ENCODE assay signal across 26 mouse cellular contexts in genomic region chr8:10869866-10870265, GRCm38 (mm10).
DNase-seq lines count a peak whose midpoint lies in the region; ATAC-seq and TF ChIP-seq lines count a peak whose summit lies in the region.
"Had no signal": no experiment of that assay in that cellular context is flagged by ENCODE, and none has a peak within 500 bp of the region (broad histone marks: within the 10 kb centered on the region; RNA-seq: fewer than 3 reads in every experiment).

No protein-coding gene starts in this region.

- WGBS in forebrain, postnatal 0 days: 66% methylated on average over 10 of the region's 10 CpGs
- WGBS in forebrain, embryonic 10.5 days: 91% methylated on average over 10 of the region's 10 CpGs

- H3K4me2 ChIP-seq in forebrain, postnatal 0 days (ENCODE audit: low read depth): no peak overlapping the region
- H3K4me2 ChIP-seq: embryonic facial prominence, embryonic 13.5 days; heart, embryonic 11.5 days; hindbrain, embryonic 12.5 days had no signal

- H3K27me3 ChIP-seq in forebrain, postnatal 0 days (ENCODE audit: insufficient read depth, low read length): no peaks in the 10 kb centered on the region
- 0 out of 2 replicates have a peak, but pooled peaks cover 8% of the 10 kb centered on the region for H3K27me3 ChIP-seq in forebrain, embryonic 10.5 days (ENCODE audit: poor library complexity, severe bottlenecking)
- H3K27me3 ChIP-seq: embryonic facial prominence, embryonic 13.5 days; hindbrain, embryonic 12.5 days had no signal

- H3K36me3 ChIP-seq in forebrain, postnatal 0 days (ENCODE audit: insufficient read depth): no peaks in the 10 kb centered on the region
- H3K36me3 ChIP-seq in forebrain, embryonic 10.5 days (replicated peaks): no peaks in the 10 kb centered on the region
- H3K36me3 ChIP-seq: embryonic facial prominence, embryonic 10.5 days; embryonic facial prominence, embryonic 13.5 days; hindbrain, embryonic 12.5 days had no signal

- no peaks in the 10 kb centered on the region for H3K9me3 ChIP-seq in forebrain, postnatal 0 days (ENCODE audit: low read length)
- H3K9me3 ChIP-seq in forebrain, embryonic 10.5 days: no peaks in the 10 kb centered on the region
- H3K9me3 ChIP-seq: embryonic facial prominence, embryonic 10.5 days; embryonic facial prominence, embryonic 13.5 days; hindbrain, embryonic 12.5 days had no signal

- H3K27ac ChIP-seq in forebrain, postnatal 0 days (ENCODE audit: low read depth, low read length): peak overlapping the region; percentile 37; the same call in 1 of the 2 replicates
- no peak overlapping the region for H3K27ac ChIP-seq in forebrain, embryonic 10.5 days
- peak overlapping the region; percentile 68 for H3K27ac ChIP-seq in layer of hippocampus, adult 2 months
- H3K27ac ChIP-seq: embryonic facial prominence, embryonic 10.5 days; embryonic facial prominence, embryonic 13.5 days; gastrocnemius, adult 2 months; hindbrain, embryonic 12.5 days had no signal

- no peak for TF ChIP-seq CTCF in forebrain, postnatal 0 days (IDR thresholded peaks at IDR 0.05; ENCODE audit: low read depth)
- TF ChIP-seq CTCF in layer of hippocampus, adult 2 months (conservative IDR thresholded peaks at IDR 0.05): no peak

- peak; percentile 46 for ATAC-seq in forebrain, postnatal 0 days
- ATAC-seq: CD4-positive, CD25-positive, alpha-beta regulatory T cell, adult 4 months; hindbrain, embryonic 16.5 days; inflammation-experienced regulatory T-cells, adult 6 months had no signal

- peaks cover 26% of the 10 kb centered on the region; the same call in 1 of the 2 replicates for H3K4me1 ChIP-seq in forebrain, postnatal 0 days (ENCODE audit: insufficient read depth)
- peaks cover 32% of the 10 kb centered on the region for H3K4me1 ChIP-seq in forebrain, embryonic 10.5 days

- no peak overlapping the region for H3K4me3 ChIP-seq in forebrain, postnatal 0 days (ENCODE audit: low read depth, low read length)
- H3K4me3 ChIP-seq in forebrain, embryonic 10.5 days: no peak overlapping the region
- H3K4me3 ChIP-seq in layer of hippocampus, adult 2 months: no peak overlapping the region
- H3K4me3 ChIP-seq: embryonic facial prominence, embryonic 10.5 days; embryonic facial prominence, embryonic 13.5 days; erythroblast, embryonic 14.5 days; gastrocnemius, adult 2 months; hindbrain, embryonic 12.5 days had no signal

- peak; percentile 39 for DNase-seq in forebrain, postnatal 0 days
- DNase-seq in forebrain, embryonic 10.5 days (ENCODE audit: extremely low spot score, low spot score): no peak
- peak in 1 of 2 experiments; percentile 30 for DNase-seq in layer of hippocampus, adult 2 months (ENCODE audit: low spot score in 2 of 2)
- no peak for DNase-seq in layer of hippocampus, adult 9-10 months (ENCODE audit: low spot score)
- DNase-seq in right cerebral cortex, adult 18-20 months: peak; percentile 17
- no peak for DNase-seq in right cerebral cortex, postnatal 25 days
- peak; percentile 35 for DNase-seq in telencephalon, adult 2 months (ENCODE audit: low read depth, low spot score)
- DNase-seq in ovary, postnatal 14 days (ENCODE audit: low spot score): no peak
- DNase-seq: adrenal gland, adult 2 months; adrenal gland, postnatal 14 days; cerebellum, adult 11-12 months; cerebellum, adult 8-10 months; cerebellum, postnatal 10 days; cerebellum, postnatal 36 days; embryo, embryonic 11 days; gastrocnemius, adult 2 months; gastrocnemius, postnatal 14 days; heart, adult 11 months had no signal

- H3K9ac ChIP-seq in forebrain, postnatal 0 days: no peak overlapping the region
- H3K9ac ChIP-seq: embryonic facial prominence, embryonic 13.5 days; hindbrain, embryonic 12.5 days had no signal

Comparison
In these comparisons a context has a peak if more than half of its experiments do, and no peak if none do; other contexts are left out.
1. DNase-seq: peak in forebrain, postnatal 0 days (single experiment), right cerebral cortex, adult 18-20 months (single experiment) and telencephalon, adult 2 months (single experiment); none in forebrain, embryonic 10.5 days (single experiment), layer of hippocampus, adult 9-10 months (single experiment), right cerebral cortex, postnatal 25 days (single experiment) and ovary, postnatal 14 days (single experiment).